Mouse (Mus musculus) forebrain, embryonic 14.5 days (tissue): ENCODE measurements around the gene Amy2a2. TPM values are rescaled to one million over a fixed set of nuclear protein-coding genes. Genes with fewer than 3 reads are reported as not detected.
"Not testable (repeated sequence)": the region's sequence is repeated elsewhere in the genome, so short reads cannot be mapped to it uniquely, and the experiment has no call there.

Experiments
- ATAC-seq: fragments of 200-750 bp; cut with Nextera tagmentation; 2 replicates; pipeline ENCODE4 v1.8.0; 2017; ENCODE audit warnings: mild to moderate bottlenecking, moderate library complexity
- DNase-seq: peaks from one replicate; pipeline ENCODE4 v3.0.0-alpha.2; 2015; ENCODE audit warnings: low spot score
- H3K27ac ChIP-seq: fragments of 300-500 bp; sonication (generic); 2 replicates; pipeline ENCODE4 v1.5.1; 2014; ENCODE audit warnings: low read depth, mild to moderate bottlenecking, control low read depth, low read length, moderate library complexity
- H3K27me3 ChIP-seq: fragments of 300-500 bp; sonication (generic); replicated peaks from 2 replicates; pipeline ENCODE4 v1.6.1; 2014; ENCODE audit warnings: low read length, control low read depth, mixed read lengths; ENCODE audit not compliant: control insufficient read depth, insufficient read depth
- H3K36me3 ChIP-seq: fragments of 300-500 bp; sonication (generic); 2 replicates; pipeline ENCODE4 v1.6.1; 2014; ENCODE audit warnings: low read length, control low read depth; ENCODE audit not compliant: control insufficient read depth, insufficient read depth
- H3K4me1 ChIP-seq: fragments of 300-500 bp; sonication (generic); 2 replicates; pipeline ENCODE4 v1.6.1; 2014; ENCODE audit warnings: antibody characterized with exemption, low read length, control low read depth; ENCODE audit not compliant: control insufficient read depth, insufficient read depth
- H3K4me2 ChIP-seq: fragments of 300-500 bp; sonication (generic); 2 replicates; pipeline ENCODE4 v1.6.1; 2014; ENCODE audit warnings: mild to moderate bottlenecking, control low read depth, low read length
- H3K4me3 ChIP-seq: fragments of 300-500 bp; sonication (generic); 2 replicates; pipeline ENCODE4 v1.5.1; 2014; ENCODE audit warnings: low read depth, low read length, control low read depth
- H3K9ac ChIP-seq: fragments of 300-500 bp; sonication (generic); 2 replicates; pipeline ENCODE4 v1.6.1; 2014; ENCODE audit warnings: mild to moderate bottlenecking, low read length, control low read depth, moderate library complexity
- H3K9me3 ChIP-seq: fragments of 300-500 bp; sonication (generic); replicated peaks from 2 replicates; pipeline ENCODE4 v1.6.1; 2016; ENCODE audit warnings: low read length, control low read depth, mixed read lengths; ENCODE audit not compliant: control insufficient read depth
- WGBS: fragments of 180-500 bp; shearing (Covaris S2); extraction: QIAGEN DNeasy Blood & Tissue Kit; methylation state at CpG from one replicate; pipeline ENCODE4 v1.1.7; 2014; 5-methylcytosine and 5-hydroxymethylcytosine counted together
- polyA plus RNA-seq: library from polyadenylated mRNA; unstranded; fragments of >200 nt; fragmentation: Nextera tagmentation; extraction: Ambion mirVana; gene quantifications from 2 replicates; pipeline ENCODE4 v1.2.1, GENCODE M21; 2014

Amy2a2 gene
- polyA plus RNA-seq: not detected in 2 replicates

- H3K27me3 ChIP-seq, H3K4me3 ChIP-seq, H3K9me3 ChIP-seq, H3K36me3 ChIP-seq, ATAC-seq, DNase-seq, H3K27ac ChIP-seq, H3K4me2 ChIP-seq, H3K9ac ChIP-seq, H3K4me1 ChIP-seq: not testable (repeated sequence)
- no CpG with 5 or more reads among the region's 4 CpGs for WGBS
These were observed at the start of gene Amy2a2 for GRCm38 (mm10) chr3:113356558-113356957. TSS of gene Amy2a2 (minus strand) at chr3:113356658.

- not testable (repeated sequence) for H3K27me3 ChIP-seq, H3K27ac ChIP-seq, H3K9me3 ChIP-seq, H3K4me1 ChIP-seq, DNase-seq, H3K4me3 ChIP-seq, H3K36me3 ChIP-seq, ATAC-seq, H3K9ac ChIP-seq, H3K4me2 ChIP-seq
These were observed 11.0 kb downstream of the Amy2a2 start for GRCm38 (mm10) chr3:113345484-113345883.

- not testable (repeated sequence) for H3K36me3 ChIP-seq, ATAC-seq, H3K4me3 ChIP-seq, H3K4me1 ChIP-seq, H3K4me2 ChIP-seq, H3K27me3 ChIP-seq, H3K9ac ChIP-seq, H3K27ac ChIP-seq, DNase-seq, H3K9me3 ChIP-seq
- WGBS: no CpG with 5 or more reads among the region's 4 CpGs
These were observed 32.5 kb downstream of the Amy2a2 start, which contains the start of gene Amy2a3 for GRCm38 (mm10) chr3:113323952-113324351. TSS of gene Amy2a3 (minus strand) at chr3:113324052.

DNA sequence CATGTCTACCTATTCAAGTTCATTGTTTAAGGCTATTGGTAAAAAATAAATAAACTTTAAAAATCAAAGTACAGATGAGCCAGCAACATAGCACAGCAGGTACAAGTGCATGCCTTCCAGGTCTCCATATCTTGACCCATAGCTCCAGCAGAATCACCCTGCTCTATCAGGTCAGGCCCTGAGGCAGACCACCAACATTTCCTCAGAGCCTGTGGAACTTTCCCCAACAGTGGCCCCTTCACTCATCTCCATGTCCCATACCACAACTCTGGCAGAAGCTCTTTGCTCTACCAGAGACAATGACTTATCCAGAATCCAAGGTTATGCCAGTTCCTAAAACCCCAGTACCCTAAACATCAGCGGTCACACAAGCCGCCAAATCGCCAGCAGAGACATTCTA, 43.5 kb downstream of the Amy2a2 start:
- not testable (repeated sequence) for H3K27ac ChIP-seq, H3K27me3 ChIP-seq, H3K9me3 ChIP-seq, H3K9ac ChIP-seq, H3K4me1 ChIP-seq, H3K36me3 ChIP-seq, ATAC-seq, H3K4me2 ChIP-seq, H3K4me3 ChIP-seq, DNase-seq
- WGBS: no CpG with 5 or more reads among the region's 3 CpGs

Other genes starting within 250 kb of the Amy2a2 start
- not detected in 2 replicates for gene Amy2a5, start 97.8 kb downstream of the Amy2a2 start, polyA plus RNA-seq
- not detected in 2 replicates for gene Amy2a4, start 65.2 kb downstream of the Amy2a2 start, polyA plus RNA-seq
- not detected in 2 replicates for gene Amy2a3, start 32.6 kb downstream of the Amy2a2 start, polyA plus RNA-seq
- not detected in 2 replicates for gene Amy2a1, start 175.8 kb upstream of the Amy2a2 start, polyA plus RNA-seq